ENCODE assay signal across 14 mouse cellular contexts in genomic region chr19:56232950-56233349, GRCm38 (mm10). TPM values are rescaled to one million over a fixed set of nuclear protein-coding genes. Genes with fewer than 3 reads are reported as not detected.
DNase-seq lines count a peak whose midpoint lies in the region; ATAC-seq and TF ChIP-seq lines count a peak whose summit lies in the region.
"Had no signal": no experiment of that assay in that cellular context is flagged by ENCODE, and none has a peak within 500 bp of the region (broad histone marks: within the 10 kb centered on the region; RNA-seq: fewer than 3 reads in every experiment).

No protein-coding gene starts in this region.

- TF ChIP-seq RAD21 in CH12.LX (IDR thresholded peaks at IDR 0.05; ENCODE audit: low read depth, low read length): no peak

- peak; percentile 17 to 18; a peak in 3 of 4 replicates for TF ChIP-seq CTCF in CH12.LX (conservative IDR thresholded peaks at IDR 0.05 in 1 of 2, IDR thresholded peaks at IDR 0.05 in 1 of 2; ENCODE audit: low read depth in 2 of 2, low read length in 2 of 2)

- WGBS in limb, embryonic 12.5 days: 95% methylated on average over 5 of the region's 5 CpGs
- WGBS in limb, embryonic 10.5 days: 95% methylated on average over 5 of the region's 5 CpGs
- WGBS in embryonic facial prominence, embryonic 14.5 days: 99% methylated on average over 5 of the region's 5 CpGs
- WGBS in forebrain, embryonic 12.5 days: 98% methylated on average over 5 of the region's 5 CpGs

- DNase-seq in heart, adult 11 months: peak; percentile 77
- DNase-seq in heart, postnatal 25 days (ENCODE audit: low spot score): no peak
- no peak for DNase-seq in limb, embryonic 10.5 days (ENCODE audit: low spot score)
- no peak for DNase-seq in CH12.LX (ENCODE audit: extremely low read depth)
- no peak for DNase-seq in embryonic facial prominence, embryonic 14.5 days (ENCODE audit: low spot score)
- no peak for DNase-seq in ovary, postnatal 36 days (ENCODE audit: low spot score)
- DNase-seq: cerebellum, adult 2 months; kidney, postnatal 14 days; lung, adult 18-20 months had no signal

- intact Hi-C loops in heart, postnatal 25 days (cut with DNase I): no loop called here

- ATAC-seq in limb, embryonic 12.5 days (ENCODE audit: insufficient number of reproducible peaks, insufficient read depth, low FRiP score, low TSS enrichment, low read depth): no peak
- ATAC-seq in embryonic facial prominence, embryonic 14.5 days (ENCODE audit: low read depth): no peak
- no peak for ATAC-seq in forebrain, embryonic 12.5 days (ENCODE audit: low FRiP score)

- H3K27me3 ChIP-seq in limb, embryonic 12.5 days: no peaks in the 10 kb centered on the region
- H3K27me3 ChIP-seq in limb, embryonic 10.5 days (ENCODE audit: low read depth, poor library complexity, severe bottlenecking): no peaks in the 10 kb centered on the region
- H3K27me3 ChIP-seq in CH12.LX (replicated peaks): peaks cover 77% of the 10 kb centered on the region
- H3K27me3 ChIP-seq in embryonic facial prominence, embryonic 14.5 days (replicated peaks; ENCODE audit: control insufficient read depth, insufficient read depth, low read length): no peaks in the 10 kb centered on the region
- peaks cover 16% of the 10 kb centered on the region; the same call in 1 of the 2 replicates for H3K27me3 ChIP-seq in forebrain, embryonic 12.5 days
- H3K27me3 ChIP-seq: heart, embryonic 12.5 days had no signal

- peaks cover 27% of the 10 kb centered on the region for H3K4me1 ChIP-seq in limb, embryonic 12.5 days (replicated peaks)
- H3K4me1 ChIP-seq in limb, embryonic 10.5 days: peaks cover 34% of the 10 kb centered on the region
- no peaks in the 10 kb centered on the region for H3K4me1 ChIP-seq in CH12.LX (ENCODE audit: control insufficient read depth in 1 of 2, insufficient read depth in 2 of 2)
- peaks cover 30% of the 10 kb centered on the region for H3K4me1 ChIP-seq in embryonic facial prominence, embryonic 14.5 days (ENCODE audit: control insufficient read depth, insufficient read depth, low read length)
- peaks cover 21% of the 10 kb centered on the region for H3K4me1 ChIP-seq in forebrain, embryonic 12.5 days
- H3K4me1 ChIP-seq: heart, embryonic 12.5 days had no signal

- no peak overlapping the region for H3K4me3 ChIP-seq in limb, embryonic 12.5 days (replicated peaks)
- H3K4me3 ChIP-seq in limb, embryonic 10.5 days: no peak overlapping the region
- no peak overlapping the region for H3K4me3 ChIP-seq in CH12.LX (replicated peaks in 1 of 3; ENCODE audit: low read depth in 2 of 3, low read length in 2 of 3, poor library complexity in 1 of 3)
- H3K4me3 ChIP-seq in embryonic facial prominence, embryonic 14.5 days (ENCODE audit: low read depth, low read length): no peak overlapping the region
- H3K4me3 ChIP-seq in forebrain, embryonic 12.5 days (replicated peaks): no peak overlapping the region
- H3K4me3 ChIP-seq: heart, embryonic 12.5 days had no signal

- peak overlapping the region; percentile 71 for H3K27ac ChIP-seq in limb, embryonic 12.5 days
- no peak overlapping the region for H3K27ac ChIP-seq in limb, embryonic 10.5 days
- H3K27ac ChIP-seq in CH12.LX (ENCODE audit: insufficient read depth, low read depth): no peak overlapping the region
- peak overlapping the region; percentile 80 for H3K27ac ChIP-seq in embryonic facial prominence, embryonic 14.5 days (replicated peaks; ENCODE audit: low read depth, low read length)
- H3K27ac ChIP-seq in forebrain, embryonic 12.5 days: no peak overlapping the region

- H3K36me3 ChIP-seq in limb, embryonic 12.5 days: no peaks in the 10 kb centered on the region
- H3K36me3 ChIP-seq in limb, embryonic 10.5 days: no peaks in the 10 kb centered on the region
- H3K36me3 ChIP-seq in CH12.LX (replicated peaks in 1 of 2; ENCODE audit: control insufficient read depth in 1 of 2, insufficient read depth in 1 of 2, low read length in 1 of 2): no peaks in the 10 kb centered on the region
- no peaks in the 10 kb centered on the region for H3K36me3 ChIP-seq in embryonic facial prominence, embryonic 14.5 days (ENCODE audit: control insufficient read depth, insufficient read depth, low read length)
- no peaks in the 10 kb centered on the region for H3K36me3 ChIP-seq in forebrain, embryonic 12.5 days (replicated peaks)
- H3K36me3 ChIP-seq: heart, embryonic 12.5 days had no signal

- peaks cover 7% of the 10 kb centered on the region; the same call in 1 of the 2 replicates for H3K9me3 ChIP-seq in limb, embryonic 12.5 days
- H3K9me3 ChIP-seq in limb, embryonic 10.5 days (replicated peaks): 0 out of 2 replicates have a peak, but pooled peaks cover 5% of the 10 kb centered on the region
- peaks cover 12% of the 10 kb centered on the region for H3K9me3 ChIP-seq in CH12.LX (replicated peaks; ENCODE audit: low read length)
- no peaks in the 10 kb centered on the region for H3K9me3 ChIP-seq in embryonic facial prominence, embryonic 14.5 days (ENCODE audit: control insufficient read depth, low read length)
- H3K9me3 ChIP-seq in forebrain, embryonic 12.5 days: peaks cover 6% of the 10 kb centered on the region

- in situ Hi-C loops in CH12.LX (cut with MboI; ENCODE audit: low pct_ligation_motif_present, low pct_unique_long_range_greater_than_20kb, low sequenced_read_pairs): no loop called here

- TF ChIP-seq POLR2A in CH12.LX (IDR thresholded peaks at IDR 0.05; ENCODE audit: low read depth, low read length): no peak

- H3K79me2 ChIP-seq in CH12.LX (replicated peaks; ENCODE audit: control insufficient read depth, extremely low read depth, insufficient read depth, poor library complexity, severe bottlenecking): no peaks in the 10 kb centered on the region

- H3K4me2 ChIP-seq in limb, embryonic 12.5 days: no peak overlapping the region
- no peak overlapping the region for H3K4me2 ChIP-seq in CH12.LX (ENCODE audit: insufficient read depth, low read depth, poor library complexity, severe bottlenecking)
- H3K4me2 ChIP-seq in embryonic facial prominence, embryonic 14.5 days (ENCODE audit: low read depth, low read length): no peak overlapping the region
- H3K4me2 ChIP-seq in forebrain, embryonic 12.5 days: no peak overlapping the region
- H3K4me2 ChIP-seq: heart, embryonic 12.5 days had no signal

- TF ChIP-seq EP300 in CH12.LX (IDR thresholded peaks at IDR 0.05; ENCODE audit: low read length): no peak

- dilution Hi-C loops in CH12.LX (cut with MboI; ENCODE audit: extremely low pct_ligation_motif_present, extremely low pct_unique_long_range_greater_than_20kb, low sequenced_read_pairs): no loop called here

- no peak overlapping the region for H3K9ac ChIP-seq in limb, embryonic 12.5 days (replicated peaks)
- H3K9ac ChIP-seq in CH12.LX (ENCODE audit: insufficient read depth, low read depth): no peak overlapping the region
- H3K9ac ChIP-seq in embryonic facial prominence, embryonic 14.5 days (ENCODE audit: low read depth, low read length): no peak overlapping the region
- H3K9ac ChIP-seq in forebrain, embryonic 12.5 days: no peak overlapping the region
- H3K9ac ChIP-seq: heart, embryonic 12.5 days had no signal

TF ChIP-seq in CH12.LX, 34 proteins besides CTCF, POLR2A, EP300 and RAD21:
- TF ChIP-seq ZKSCAN1 (IDR thresholded peaks at IDR 0.05; ENCODE audit: borderline replicate concordance, low read depth, low read length): no peak

RNA-seq across cellular contexts. Expression of gene Habp2, which starts 54.0 kb away (rescaled TPM):
- total RNA-seq in heart, postnatal 25 days (2021): not detected
- polyA plus RNA-seq in limb, embryonic 12.5 days (2016; fragmentation: Nextera tagmentation; extraction: Ambion mirVana): not detected in 2 replicates
- 0.46 TPM in 1 of 2 replicates, not detected in the other for polyA plus RNA-seq in limb, embryonic 10.5 days (2016; fragmentation: Nextera tagmentation; extraction: Ambion mirVana)
- total RNA-seq in CH12.LX (2012; rRNA removed): not detected in 2 replicates
- total RNA-seq in CH12.LX (2014; rRNA removed): not detected in 2 replicates
- polyA plus RNA-seq in CH12.LX (2012; ENCODE audit: insufficient read length, low read depth): not detected in 2 replicates
- 0.26 and 0.54 TPM in 2 replicates for polyA plus RNA-seq in embryonic facial prominence, embryonic 14.5 days (2014; fragmentation: Nextera tagmentation; extraction: Ambion mirVana)
- polyA plus RNA-seq in forebrain, embryonic 12.5 days (2016; fragmentation: Nextera tagmentation; extraction: Ambion mirVana): not detected in 2 replicates
- total RNA-seq: left cerebral cortex, adult 8-10 months; megakaryocyte-erythroid progenitor cell, adult 5-6 weeks had no signal
- polyA plus RNA-seq: cerebellum, adult 2 months had no signal

Comparison
In these comparisons a context has a peak if more than half of its experiments do, and no peak if none do; other contexts are left out.
1. H3K27ac ChIP-seq: peak in limb, embryonic 12.5 days (single experiment) and embryonic facial prominence, embryonic 14.5 days (single experiment); none in limb, embryonic 10.5 days (single experiment), CH12.LX (single experiment) and forebrain, embryonic 12.5 days (single experiment).